Mouse (Mus musculus): ENCODE results near the gene Olfr605. TPM values are rescaled to one million over a fixed set of nuclear protein-coding genes. Genes with fewer than 3 reads are reported as not detected.

Gene Olfr605
- polyA plus RNA-seq, 1 experiment from 2014 or later = not detected

- Histone ChIP-seq H3K27me3 (replicated peaks; ENCODE audit: control insufficient read depth, insufficient read depth, low read length) (no peaks in the 10 kb centered on the region), H3K36me3 (ENCODE audit: control insufficient read depth, insufficient read depth) (no peaks in the 10 kb centered on the region), H3K9me3 (ENCODE audit: control insufficient read depth) (no peaks in the 10 kb centered on the region), H3K4me1 (replicated peaks; ENCODE audit: control insufficient read depth, insufficient read depth, low read length) (no peaks in the 10 kb centered on the region), H3K9ac (ENCODE audit: low read depth, low read length) (no peak overlapping the region), H3K27ac (ENCODE audit: low read depth, low read length) (no peak overlapping the region), H3K4me2 (replicated peaks; ENCODE audit: low read depth) (no peak overlapping the region), H3K4me3 (ENCODE audit: low read depth, low read length) (no peak overlapping the region)
- no peak for TF ChIP-seq CTCF (IDR thresholded peaks at IDR 0.05; ENCODE audit: low read depth)
- 16% methylated on average over 1 of the region's 1 CpGs for WGBS
- no peak for ATAC-seq
Measured at GRCm38 (mm10) chr7:103398981-103399380, 46.3 kb downstream of the Olfr605 start.

DNA sequence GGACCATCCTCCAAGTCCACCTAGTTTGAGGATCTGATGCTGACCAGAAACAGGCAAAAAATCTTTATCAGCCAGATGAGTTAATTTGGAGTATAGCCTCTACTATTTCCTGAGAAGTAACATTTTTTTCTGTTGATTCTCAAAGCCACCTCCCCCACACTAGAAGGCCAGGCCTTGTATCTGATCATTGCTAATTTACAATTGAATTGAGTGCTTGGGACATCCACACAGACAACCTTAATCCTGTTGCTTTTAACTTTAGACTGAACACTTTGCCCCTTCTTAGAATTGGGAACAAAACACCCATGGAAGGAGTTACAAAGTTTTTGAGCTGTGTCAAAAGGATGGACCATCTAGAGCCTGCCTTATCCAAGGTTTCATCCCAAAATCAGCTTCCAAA is 47.5 kb downstream of the Olfr605 start:
- H3K9me3 ChIP-seq (ENCODE audit: control insufficient read depth) = no peaks in the 10 kb centered on the region
- H3K36me3 ChIP-seq (ENCODE audit: control insufficient read depth, insufficient read depth) = no peaks in the 10 kb centered on the region
- no peak overlapping the region for H3K4me2 ChIP-seq (replicated peaks; ENCODE audit: low read depth)
- ATAC-seq = no peak
- no peak for TF ChIP-seq CTCF (IDR thresholded peaks at IDR 0.05; ENCODE audit: low read depth)
- no peaks in the 10 kb centered on the region for H3K27me3 ChIP-seq (replicated peaks; ENCODE audit: control insufficient read depth, insufficient read depth, low read length)
- no peak overlapping the region for H3K9ac ChIP-seq (ENCODE audit: low read depth, low read length)
- no peak overlapping the region for H3K4me3 ChIP-seq (ENCODE audit: low read depth, low read length)
- no peaks in the 10 kb centered on the region for H3K4me1 ChIP-seq (replicated peaks; ENCODE audit: control insufficient read depth, insufficient read depth, low read length)
- H3K27ac ChIP-seq (ENCODE audit: low read depth, low read length) = no peak overlapping the region

Small RNA genes lying within 50 kb of the gene (microRNA-seq; reads per million reads assigned to microRNA genes)
- gene Gm25774 = not detected

Other genes starting within 250 kb of the Olfr605 start
- gene Olfr593, start 233.6 kb downstream of the Olfr605 start, polyA plus RNA-seq (2015; fragmentation: Nextera tagmentation; extraction: Ambion mirVana) = not detected in 2 replicates
- not detected in 2 replicates for gene Olfr594, start 228.4 kb downstream of the Olfr605 start, polyA plus RNA-seq (2015; fragmentation: Nextera tagmentation; extraction: Ambion mirVana)
- not detected in 2 replicates for gene Usp17ld, start 192.9 kb downstream of the Olfr605 start, polyA plus RNA-seq (2015; fragmentation: Nextera tagmentation; extraction: Ambion mirVana)
- gene Olfr596, start 139.8 kb downstream of the Olfr605 start, polyA plus RNA-seq (2015; fragmentation: Nextera tagmentation; extraction: Ambion mirVana) = not detected in 2 replicates
- gene Olfr597, start 129.1 kb downstream of the Olfr605 start, polyA plus RNA-seq (2015; fragmentation: Nextera tagmentation; extraction: Ambion mirVana) = not detected in 2 replicates
- not detected in 2 replicates for gene Olfr598, start 121.9 kb downstream of the Olfr605 start, polyA plus RNA-seq (2015; fragmentation: Nextera tagmentation; extraction: Ambion mirVana)
- gene Olfr599, start 109.5 kb downstream of the Olfr605 start, polyA plus RNA-seq (2015; fragmentation: Nextera tagmentation; extraction: Ambion mirVana) = not detected in 2 replicates
- not detected in 2 replicates for gene Olfr600, start 95.8 kb downstream of the Olfr605 start, polyA plus RNA-seq (2015; fragmentation: Nextera tagmentation; extraction: Ambion mirVana)
- not detected in 2 replicates for gene Olfr601, start 82.8 kb downstream of the Olfr605 start, polyA plus RNA-seq (2015; fragmentation: Nextera tagmentation; extraction: Ambion mirVana)
- not detected in 2 replicates for gene Olfr603, start 59.3 kb downstream of the Olfr605 start, polyA plus RNA-seq (2015; fragmentation: Nextera tagmentation; extraction: Ambion mirVana)
- gene Usp17lc, start 30.4 kb downstream of the Olfr605 start, polyA plus RNA-seq (2015; fragmentation: Nextera tagmentation; extraction: Ambion mirVana) = not detected in 2 replicates
- not detected in 2 replicates for gene Olfr606, start 3.6 kb upstream of the Olfr605 start, polyA plus RNA-seq (2015; fragmentation: Nextera tagmentation; extraction: Ambion mirVana)
- gene Olfr607, start 18.7 kb upstream of the Olfr605 start, polyA plus RNA-seq (2015; fragmentation: Nextera tagmentation; extraction: Ambion mirVana) = not detected in 2 replicates
- gene Olfr608, start 24.4 kb upstream of the Olfr605 start, polyA plus RNA-seq (2015; fragmentation: Nextera tagmentation; extraction: Ambion mirVana) = not detected in 2 replicates
- not detected in 2 replicates for gene Olfr609, start 52.6 kb upstream of the Olfr605 start, polyA plus RNA-seq (2015; fragmentation: Nextera tagmentation; extraction: Ambion mirVana)
- not detected in 2 replicates for gene Olfr610, start 66.7 kb upstream of the Olfr605 start, polyA plus RNA-seq (2015; fragmentation: Nextera tagmentation; extraction: Ambion mirVana)
- not detected in 2 replicates for gene Olfr611, start 75.4 kb upstream of the Olfr605 start, polyA plus RNA-seq (2015; fragmentation: Nextera tagmentation; extraction: Ambion mirVana)
- not detected in 2 replicates for gene Olfr612, start 97.3 kb upstream of the Olfr605 start, polyA plus RNA-seq (2015; fragmentation: Nextera tagmentation; extraction: Ambion mirVana)
- not detected in 2 replicates for gene Olfr613, start 102.6 kb upstream of the Olfr605 start, polyA plus RNA-seq (2015; fragmentation: Nextera tagmentation; extraction: Ambion mirVana)
- gene Olfr615, start 110.6 kb upstream of the Olfr605 start, polyA plus RNA-seq (2015; fragmentation: Nextera tagmentation; extraction: Ambion mirVana) = not detected in 2 replicates
- gene Olfr616, start 123.7 kb upstream of the Olfr605 start, polyA plus RNA-seq (2015; fragmentation: Nextera tagmentation; extraction: Ambion mirVana) = not detected in 2 replicates
- not detected in 2 replicates for gene Olfr617, start 127.6 kb upstream of the Olfr605 start, polyA plus RNA-seq (2015; fragmentation: Nextera tagmentation; extraction: Ambion mirVana)
- not detected in 2 replicates for gene Olfr618, start 144.7 kb upstream of the Olfr605 start, polyA plus RNA-seq (2015; fragmentation: Nextera tagmentation; extraction: Ambion mirVana)
- gene Olfr619, start 155.1 kb upstream of the Olfr605 start, polyA plus RNA-seq (2015; fragmentation: Nextera tagmentation; extraction: Ambion mirVana) = not detected in 2 replicates
- not detected in 2 replicates for gene Olfr620, start 167.1 kb upstream of the Olfr605 start, polyA plus RNA-seq (2015; fragmentation: Nextera tagmentation; extraction: Ambion mirVana)
- gene Olfr622, start 197.3 kb upstream of the Olfr605 start, polyA plus RNA-seq (2015; fragmentation: Nextera tagmentation; extraction: Ambion mirVana) = not detected in 2 replicates
- not detected in 2 replicates for gene Olfr623, start 218.3 kb upstream of the Olfr605 start, polyA plus RNA-seq (2015; fragmentation: Nextera tagmentation; extraction: Ambion mirVana)
- gene Olfr624, start 225.8 kb upstream of the Olfr605 start, polyA plus RNA-seq (2015; fragmentation: Nextera tagmentation; extraction: Ambion mirVana) = 0.09 TPM in 2 replicates
- not detected in 2 replicates for gene Olfr625-ps1, start 237.3 kb upstream of the Olfr605 start, polyA plus RNA-seq (2015; fragmentation: Nextera tagmentation; extraction: Ambion mirVana)

Data from intestine, postnatal 0 days (tissue).